Mouse (Mus musculus) adrenal gland, postnatal 36 days (tissue): ENCODE measurements around the gene Mrpl43. TPM values are rescaled to one million over a fixed set of nuclear protein-coding genes. Genes with fewer than 3 reads are reported as not detected.
A peak's percentile ranks its signal among the peaks of the same experiment; 100 is the strongest.

ENCODE experiments used
- DNase-seq, 2 experiments: peaks; one replicate each; pipeline ENCODE4 v3.0.0; 2021; ENCODE audit warnings: mixed read lengths in 1 of 2
- total RNA-seq, 2 experiments: library from RNA; stranded (reverse); gene quantifications; 2 replicates each; pipeline ENCODE4 v1.2.3; 2021

The Mrpl43 gene
- total RNA-seq, 2 experiments from 2014 or later, result 49.0 to 53.6 TPM

DNA sequence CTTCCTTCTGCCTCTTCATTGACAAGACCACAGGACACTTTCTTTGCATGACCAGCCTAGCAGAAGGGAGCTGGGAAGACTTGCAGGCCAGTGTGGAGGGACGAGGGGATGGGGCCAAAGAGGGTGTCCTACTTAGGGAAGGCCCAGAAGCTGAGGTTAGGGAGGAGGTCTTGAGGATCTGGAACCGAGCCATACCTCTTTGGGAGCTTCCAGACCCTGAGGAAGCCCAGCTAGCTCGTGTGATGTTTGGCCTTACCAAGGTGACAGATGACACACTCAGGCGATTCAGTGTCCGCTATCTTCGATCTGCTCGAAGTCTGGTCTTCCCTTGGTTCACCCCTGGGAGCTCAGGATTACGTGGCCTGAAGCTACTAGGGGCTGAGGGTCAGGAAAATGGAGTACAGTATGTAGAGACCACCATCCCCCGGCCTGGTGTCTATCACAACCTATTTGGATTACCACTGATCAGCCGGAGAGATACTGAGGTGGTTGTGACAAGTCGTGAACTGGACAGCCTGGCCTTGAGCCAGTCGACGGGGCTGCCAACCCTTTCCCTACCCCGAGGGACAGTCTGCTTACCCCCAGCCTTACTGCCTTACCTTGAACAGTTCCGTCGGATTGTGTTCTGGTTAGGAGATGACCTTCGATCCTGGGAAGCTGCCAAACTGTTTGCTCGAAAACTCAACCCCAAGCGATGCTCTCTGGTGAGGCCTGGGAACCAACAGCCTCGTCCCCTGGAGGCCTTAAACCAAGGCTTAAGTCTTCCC lies 1.4 kb upstream of the Mrpl43 start:
- peak; percentile 72 to 85 for DNase-seq

DNA sequence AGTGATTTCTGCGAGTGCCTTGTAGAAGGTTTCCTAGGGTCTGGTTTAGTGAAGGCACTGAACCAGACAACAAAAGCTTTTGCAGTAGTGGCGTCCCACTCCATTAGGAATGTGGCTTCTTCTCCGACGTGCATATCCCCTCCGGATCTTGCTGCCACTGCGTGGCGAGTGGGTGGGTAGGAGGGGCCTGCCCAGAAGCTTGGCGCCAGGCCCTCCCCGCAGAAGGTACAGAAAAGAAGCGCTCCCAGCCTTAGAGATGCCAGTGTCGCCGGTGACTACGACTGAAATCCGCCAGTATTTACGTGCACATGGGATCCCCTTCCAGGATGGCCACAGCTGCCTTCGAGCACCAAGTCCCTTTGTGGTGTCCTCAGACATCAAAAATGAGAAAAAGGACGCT lies 779 bp upstream of the Mrpl43 start:
- DNase-seq, result no peak

DNA sequence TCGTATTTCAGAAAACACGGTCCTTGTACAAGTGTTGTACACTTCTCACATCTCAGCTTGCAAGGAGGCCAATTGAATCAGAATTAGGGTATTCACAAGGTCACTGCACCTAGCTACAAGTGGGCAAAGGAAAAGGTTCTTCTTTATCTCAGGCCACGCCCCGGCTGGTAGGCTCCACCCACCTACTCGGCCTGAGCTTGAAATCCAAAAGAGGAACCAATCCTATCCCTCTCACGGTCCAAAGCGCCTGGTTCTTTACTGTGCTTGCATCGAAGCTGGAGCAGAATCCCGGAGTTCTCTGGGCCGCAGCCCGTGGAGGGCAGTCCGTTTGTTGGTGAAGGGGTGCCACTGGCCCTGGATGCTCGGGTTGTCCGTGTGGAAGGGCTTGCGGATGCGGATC lies 798 bp downstream of the Mrpl43 start, which contains the start of gene Twnk:
Gene Twnk, plus strand, starts transcription at position 220 of the 400 bp plus-strand sequence.
- peak; percentile 71 to 83 for DNase-seq

GRCm38 (mm10) chr19:45003740-45004516 lies 2.3 kb downstream of the Mrpl43 start:
- no peak for DNase-seq

- no peak for DNase-seq
Measured at GRCm38 (mm10) chr19:45002301-45002700, 3.9 kb downstream of the Mrpl43 start.

- no peak for DNase-seq
Measured at GRCm38 (mm10) chr19:44999647-45000046, 6.6 kb downstream of the Mrpl43 start.

DNA sequence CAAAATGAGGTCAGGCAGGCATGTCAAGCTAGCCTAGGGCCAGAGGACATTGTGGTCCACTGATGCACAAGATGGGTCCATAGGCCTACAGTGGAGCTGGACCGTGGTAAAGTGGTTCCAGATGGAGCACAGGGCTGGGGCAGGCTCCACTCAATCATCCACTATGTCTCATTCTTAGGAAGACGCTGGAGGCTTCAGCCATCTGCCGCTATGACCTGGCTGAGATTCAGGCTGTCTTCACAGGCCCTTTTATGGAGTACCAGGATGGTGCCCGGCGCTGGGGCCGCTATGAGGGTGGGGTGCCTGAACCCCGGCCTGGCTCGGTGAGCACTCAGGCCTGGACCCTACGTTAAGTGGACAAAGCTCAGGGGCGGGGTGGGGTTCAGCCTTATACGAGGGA lies 8.5 kb downstream of the Mrpl43 start:
- no peak for DNase-seq

DNA sequence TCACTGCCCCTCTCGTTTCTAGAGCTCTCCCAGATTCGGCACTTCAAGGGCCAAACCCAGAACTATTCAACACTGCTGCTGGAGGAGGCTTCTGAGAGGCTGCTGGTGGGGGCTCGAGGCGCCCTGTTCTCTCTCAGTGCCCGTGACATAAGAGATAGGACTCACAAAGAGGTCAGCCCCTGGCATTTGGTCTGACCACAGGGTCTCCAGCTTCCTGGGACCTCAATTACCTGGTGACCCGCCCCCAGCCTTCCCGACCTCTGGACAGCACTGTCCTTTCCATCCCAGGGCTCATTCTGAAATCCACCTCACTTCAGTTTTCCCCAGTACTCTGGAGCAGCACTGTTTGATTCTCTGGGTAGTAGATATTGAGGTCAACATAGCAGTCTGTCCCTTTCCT lies 13.5 kb downstream of the Mrpl43 start:
- no peak for DNase-seq

DNA sequence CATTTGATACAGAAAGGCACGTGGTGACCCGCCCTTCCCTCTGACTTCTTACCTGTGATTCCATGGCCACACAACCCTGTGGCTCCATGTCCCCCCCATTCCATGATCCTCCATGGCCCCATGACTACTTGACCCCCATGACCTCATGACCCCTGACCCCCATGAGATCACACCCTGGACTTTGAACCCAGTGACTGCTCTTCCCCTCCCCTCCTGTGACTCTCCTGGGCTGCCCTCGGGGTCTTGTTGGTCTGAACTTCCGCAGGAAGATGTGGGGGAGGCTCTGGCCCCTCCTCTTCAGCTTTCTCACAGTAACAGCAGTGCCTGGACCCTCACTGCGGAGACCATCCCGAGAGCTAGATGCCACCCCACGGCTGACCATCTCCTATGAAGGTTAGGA lies 14.0 kb downstream of the Mrpl43 start:
- DNase-seq, result no peak

- DNase-seq, result no peak
Measured at GRCm38 (mm10) chr19:44991031-44991430, 15.2 kb downstream of the Mrpl43 start.

DNA sequence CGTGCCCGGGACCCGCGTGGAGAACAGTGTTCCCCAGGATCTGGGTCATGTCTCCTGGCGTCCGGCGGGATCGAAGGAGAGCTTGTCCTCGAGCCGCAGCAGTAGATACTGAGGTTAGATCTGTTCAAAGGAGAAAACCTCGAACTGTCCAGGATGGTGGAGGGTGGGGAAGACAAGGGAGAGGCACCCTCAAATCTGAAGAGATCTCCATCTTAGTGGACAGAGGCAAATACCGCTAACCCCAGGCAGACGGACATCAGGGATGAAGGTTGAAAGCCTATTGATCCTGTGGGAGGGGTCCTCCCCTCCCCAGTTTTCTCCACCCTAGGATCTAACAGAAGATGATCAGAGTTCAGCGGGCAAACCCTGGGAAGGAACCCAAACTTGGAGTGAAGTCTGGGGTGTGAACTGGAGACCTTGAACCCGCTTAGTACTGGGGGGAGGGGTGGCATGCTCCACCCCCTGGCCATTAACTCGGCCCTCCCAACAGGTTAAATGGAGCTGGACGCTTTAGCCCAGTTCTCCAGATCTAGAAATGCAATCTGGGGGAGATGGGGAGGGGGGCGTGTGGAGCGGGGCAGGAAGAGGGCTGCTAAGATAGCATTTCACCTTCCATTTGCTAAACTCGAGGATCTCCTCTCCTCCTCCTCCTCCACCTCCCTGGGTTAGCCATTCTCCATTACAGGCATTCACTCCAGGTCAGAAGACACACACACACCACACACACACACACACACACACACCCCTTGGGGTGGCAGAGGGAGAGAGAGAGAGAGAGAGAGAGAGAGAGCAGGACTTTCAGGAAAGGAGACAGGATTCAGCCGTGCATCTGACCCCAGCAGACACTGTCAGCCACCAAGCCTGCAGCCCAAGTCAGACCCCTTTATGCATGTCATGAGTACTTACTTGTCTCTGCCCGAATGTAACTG lies 16.4 kb downstream of the Mrpl43 start:
- no peak for DNase-seq

GRCm38 (mm10) chr19:44988831-44989566 lies 17.2 kb downstream of the Mrpl43 start, which contains the start of gene Sema4g:
Gene Sema4g, plus strand, starts transcription at chr19:44989101.
- DNase-seq, result peak; percentile 44 to 67

GRCm38 (mm10) chr19:44988321-44988720 lies 17.9 kb downstream of the Mrpl43 start:
- no peak for DNase-seq

GRCm38 (mm10) chr19:44987851-44988250 lies 18.4 kb downstream of the Mrpl43 start:
- no peak for DNase-seq

GRCm38 (mm10) chr19:44987004-44987403 lies 19.2 kb downstream of the Mrpl43 start:
- no peak for DNase-seq

- DNase-seq, result no peak
Measured at GRCm38 (mm10) chr19:44985159-44985988, 20.9 kb downstream of the Mrpl43 start.

- no peak for DNase-seq
Measured at GRCm38 (mm10) chr19:44984420-44984819, 21.8 kb downstream of the Mrpl43 start.

DNA sequence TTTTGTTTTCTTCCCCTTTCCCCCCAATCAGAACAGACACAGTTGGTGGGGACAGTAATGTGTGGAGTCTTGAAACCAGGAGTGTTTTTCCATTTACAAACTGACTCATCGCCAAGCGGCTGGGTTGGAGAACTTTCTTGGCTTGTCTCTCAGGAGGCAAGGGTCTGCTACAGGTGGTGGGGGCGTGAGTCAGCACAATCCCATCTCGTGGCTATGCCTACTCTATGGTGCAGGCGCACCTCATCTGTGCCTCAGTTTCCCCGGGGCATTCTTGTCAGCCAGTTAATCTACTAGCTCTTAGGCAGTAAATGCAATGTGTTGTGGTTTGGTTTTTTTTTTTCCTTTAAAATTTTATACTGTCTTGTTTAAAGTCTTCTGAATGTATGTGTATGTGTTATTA lies 22.9 kb downstream of the Mrpl43 start:
- no peak for DNase-seq

- no peak for DNase-seq
Measured at GRCm38 (mm10) chr19:44982477-44983115, 23.6 kb downstream of the Mrpl43 start.

GRCm38 (mm10) chr19:44980787-44981186 lies 25.5 kb downstream of the Mrpl43 start:
- DNase-seq, result no peak
